Mouse (Mus musculus) heart, embryonic 11.5 days (tissue): ENCODE results near the gene Fam217b. TPM values are rescaled to one million over a fixed set of nuclear protein-coding genes. Genes with fewer than 3 reads are reported as not detected.

Source experiments
- ATAC-seq: fragments of 200-750 bp; cut with Nextera tagmentation; replicated peaks from 2 replicates; pipeline ENCODE4 v1.8.0; 2017; ENCODE audit warnings: moderate library complexity; ENCODE audit not compliant: insufficient number of reproducible peaks, low FRiP score, low TSS enrichment
- H3K27ac ChIP-seq: fragments of 300-500 bp; sonication (generic); 2 replicates; pipeline ENCODE4 v1.5.1; 2014; ENCODE audit warnings: mild to moderate bottlenecking, low read depth, low read length
- H3K27me3 ChIP-seq: fragments of 300-500 bp; sonication (generic); 2 replicates; pipeline ENCODE4 v1.6.1; 2014; ENCODE audit warnings: mild to moderate bottlenecking, low read length, mixed read lengths; ENCODE audit not compliant: control insufficient read depth, insufficient read depth
- H3K36me3 ChIP-seq: fragments of 300-500 bp; sonication (generic); 2 replicates; pipeline ENCODE4 v1.6.1; 2014; ENCODE audit warnings: mild to moderate bottlenecking, low read length, moderate library complexity, mixed read lengths; ENCODE audit not compliant: control insufficient read depth, insufficient read depth
- H3K4me1 ChIP-seq: fragments of 300-500 bp; sonication (generic); 2 replicates; pipeline ENCODE4 v1.6.1; 2014; ENCODE audit warnings: low read length; ENCODE audit not compliant: control insufficient read depth, insufficient read depth
- H3K4me2 ChIP-seq: fragments of 300-500 bp; sonication (generic); 2 replicates; pipeline ENCODE4 v1.6.1; 2014; ENCODE audit warnings: mild to moderate bottlenecking, moderate library complexity
- H3K4me3 ChIP-seq: fragments of 300-500 bp; sonication (generic); 2 replicates; pipeline ENCODE4 v1.5.1; 2014; ENCODE audit warnings: low read depth, low read length
- H3K9ac ChIP-seq: fragments of 300-500 bp; sonication (generic); 2 replicates; pipeline ENCODE4 v1.6.1; 2014; ENCODE audit warnings: mild to moderate bottlenecking, low read depth, low read length, moderate library complexity
- H3K9me3 ChIP-seq: fragments of 300-500 bp; sonication (generic); replicated peaks from 2 replicates; pipeline ENCODE4 v1.6.1; 2016; ENCODE audit warnings: low read length; ENCODE audit not compliant: control insufficient read depth
- WGBS: fragments of 180-500 bp; shearing (Covaris S2); extraction: QIAGEN DNeasy Blood & Tissue Kit; methylation state at CpG from one replicate; pipeline ENCODE4 v1.1.7; 2014; ENCODE audit not compliant: insufficient replicate concordance; 5-methylcytosine and 5-hydroxymethylcytosine counted together
- polyA plus RNA-seq: library from polyadenylated mRNA; unstranded; fragments of >200 nt; fragmentation: Nextera tagmentation; extraction: Ambion mirVana; gene quantifications from 2 replicates; pipeline ENCODE4 v1.2.1, GENCODE M21; 2014

The Fam217b gene
- polyA plus RNA-seq, 1 experiment from 2014 or later = 8.3 TPM

GRCm38 (mm10) chr2:178454664-178455516 is 40.6 kb downstream of the Fam217b start:
- no peak overlapping the region for H3K4me3 ChIP-seq
- no peaks in the 10 kb centered on the region for H3K27me3 ChIP-seq
- peak; percentile 26; the same call in 1 of the 2 replicates for ATAC-seq
- no peaks in the 10 kb centered on the region for H3K9me3 ChIP-seq
- no peaks in the 10 kb centered on the region for H3K4me1 ChIP-seq
- 55% methylated on average over 17 of the region's 17 CpGs for WGBS
- no peak overlapping the region for H3K9ac ChIP-seq
- no peak overlapping the region for H3K4me2 ChIP-seq
- no peak overlapping the region for H3K27ac ChIP-seq
- no peaks in the 10 kb centered on the region for H3K36me3 ChIP-seq

- Histone ChIP-seq H3K4me1 (no peaks in the 10 kb centered on the region), H3K9me3 (no peaks in the 10 kb centered on the region), H3K4me2 (no peak overlapping the region), H3K36me3 (no peaks in the 10 kb centered on the region), H3K27ac (no peak overlapping the region), H3K27me3 (no peaks in the 10 kb centered on the region), H3K9ac (no peak overlapping the region), H3K4me3 (no peak overlapping the region)
- ATAC-seq = no peak
- WGBS = 76% methylated on average over 6 of the region's 6 CpGs
Observed at GRCm38 (mm10) chr2:178457414-178457813, 43.1 kb downstream of the Fam217b start.

DNA sequence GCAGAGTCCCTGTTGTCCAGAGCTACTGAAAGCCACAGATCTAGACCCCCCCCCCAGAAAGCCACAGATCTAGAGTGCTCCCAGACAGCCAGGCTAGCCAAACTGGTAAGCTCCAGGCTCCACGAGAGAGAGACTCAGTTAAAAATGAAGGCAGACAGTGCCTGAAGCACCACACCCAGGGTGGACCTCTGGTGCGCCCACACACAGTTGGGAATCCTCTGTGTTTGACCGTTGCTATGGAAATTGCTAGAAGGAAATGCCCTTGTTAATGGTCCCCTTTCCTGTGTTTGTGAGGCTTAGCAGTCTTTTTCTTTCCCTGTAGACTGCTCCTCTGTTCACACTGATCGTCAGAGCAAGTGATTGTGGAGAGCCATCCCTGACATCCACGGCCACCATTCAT is 46.0 kb downstream of the Fam217b start:
- Histone ChIP-seq H3K36me3 (no peaks in the 10 kb centered on the region), H3K27ac (no peak overlapping the region), H3K4me2 (no peak overlapping the region), H3K4me3 (no peak overlapping the region), H3K9me3 (no peaks in the 10 kb centered on the region), H3K9ac (no peak overlapping the region), H3K4me1 (no peaks in the 10 kb centered on the region), H3K27me3 (no peaks in the 10 kb centered on the region)
- 68% methylated on average over 5 of the region's 5 CpGs for WGBS
- no peak for ATAC-seq

- Histone ChIP-seq H3K4me1 (no peaks in the 10 kb centered on the region), H3K27ac (no peak overlapping the region), H3K4me3 (no peak overlapping the region), H3K9me3 (no peaks in the 10 kb centered on the region), H3K36me3 (no peaks in the 10 kb centered on the region), H3K9ac (no peak overlapping the region), H3K4me2 (no peak overlapping the region), H3K27me3 (no peaks in the 10 kb centered on the region)
- 69% methylated on average over 17 of the region's 17 CpGs for WGBS
- no peak for ATAC-seq
Observed at GRCm38 (mm10) chr2:178471546-178472480, 57.5 kb downstream of the Fam217b start.

- H3K4me1 ChIP-seq = no peaks in the 10 kb centered on the region
Observed at GRCm38 (mm10) chr2:178473916-178474315, 59.6 kb downstream of the Fam217b start.

More at GRCm38 (mm10) chr2:178473916-178474315, 59.6 kb downstream of the Fam217b start:
- H3K27ac ChIP-seq = no peak overlapping the region
- ATAC-seq = no peak
- no peak overlapping the region for H3K9ac ChIP-seq
- no peaks in the 10 kb centered on the region for H3K36me3 ChIP-seq
- H3K27me3 ChIP-seq = no peaks in the 10 kb centered on the region
- no peaks in the 10 kb centered on the region for H3K9me3 ChIP-seq
- H3K4me2 ChIP-seq = no peak overlapping the region
- H3K4me3 ChIP-seq = no peak overlapping the region
- WGBS = 76% methylated on average over 10 of the region's 10 CpGs

Other genes with a start within 250 kb of the Fam217b start
- gene Sycp2, start 6.8 kb upstream of the Fam217b start, polyA plus RNA-seq = 0.15 and 0.16 TPM in 2 replicates
- 11.7 and 20.7 TPM in 2 replicates for gene Ppp1r3d, start 52 bp upstream of the Fam217b start, polyA plus RNA-seq
- gene Cdh26, start 16.0 kb downstream of the Fam217b start, polyA plus RNA-seq = 0.10 and 0.24 TPM in 2 replicates